Mouse (Mus musculus): Measurements from ENCODE around the gene Tns3. TPM values are rescaled to one million over a fixed set of nuclear protein-coding genes. Genes with fewer than 3 reads are reported as not detected.

The Tns3 gene
- polyA plus RNA-seq, 1 experiment from 2014 or later: 26.0 TPM

- WGBS: 94% methylated on average over 8 of the region's 8 CpGs
- H3K4me2 ChIP-seq (ENCODE audit: low read depth, severe bottlenecking): no peak overlapping the region
Measured at GRCm38 (mm10) chr11:8688907-8689306, 24.6 kb upstream of the Tns3 start.

GRCm38 (mm10) chr11:8686501-8686900 lies 22.2 kb upstream of the Tns3 start:
- H3K27ac ChIP-seq (replicated peaks; ENCODE audit: low read depth, low read length): no peak overlapping the region
- no peak overlapping the region for H3K4me3 ChIP-seq (ENCODE audit: low read depth, low read length)
- no peaks in the 10 kb centered on the region for H3K36me3 ChIP-seq (ENCODE audit: control insufficient read depth, insufficient read depth, low read length)
- H3K4me2 ChIP-seq (ENCODE audit: low read depth, severe bottlenecking): no peak overlapping the region
- no peaks in the 10 kb centered on the region for H3K27me3 ChIP-seq (ENCODE audit: control insufficient read depth, insufficient read depth, low read length)
- DNase-seq (ENCODE audit: low spot score) (no peak), ATAC-seq (ENCODE audit: insufficient number of reproducible peaks, low FRiP score, low TSS enrichment, low read depth) (no peak)
- 79% methylated on average over 3 of the region's 3 CpGs for WGBS
- H3K9me3 ChIP-seq (ENCODE audit: control insufficient read depth, low read length): no peaks in the 10 kb centered on the region
- H3K4me1 ChIP-seq (ENCODE audit: control insufficient read depth, insufficient read depth, low read length): no peaks in the 10 kb centered on the region
- no peak overlapping the region for H3K9ac ChIP-seq (ENCODE audit: low read length)

More at GRCm38 (mm10) chr11:8688907-8689306, 24.6 kb upstream of the Tns3 start:
- DNase-seq (ENCODE audit: low spot score) (no peak), ATAC-seq (ENCODE audit: insufficient number of reproducible peaks, low FRiP score, low TSS enrichment, low read depth) (no peak)
- Histone ChIP-seq H3K9me3 (ENCODE audit: control insufficient read depth, low read length) (no peaks in the 10 kb centered on the region), H3K4me1 (ENCODE audit: control insufficient read depth, insufficient read depth, low read length) (peaks cover 15% of the 10 kb centered on the region), H3K36me3 (ENCODE audit: control insufficient read depth, insufficient read depth, low read length) (no peaks in the 10 kb centered on the region), H3K9ac (ENCODE audit: low read length) (no peak overlapping the region), H3K4me3 (ENCODE audit: low read depth, low read length) (no peak overlapping the region), H3K27me3 (ENCODE audit: control insufficient read depth, insufficient read depth, low read length) (no peaks in the 10 kb centered on the region), H3K27ac (replicated peaks; ENCODE audit: low read depth, low read length) (no peak overlapping the region)

GRCm38 (mm10) chr11:8686061-8686460 lies 21.7 kb upstream of the Tns3 start:
- no peak overlapping the region for H3K27ac ChIP-seq (replicated peaks; ENCODE audit: low read depth, low read length)
- no peaks in the 10 kb centered on the region for H3K9me3 ChIP-seq (ENCODE audit: control insufficient read depth, low read length)
- H3K9ac ChIP-seq (ENCODE audit: low read length): no peak overlapping the region
- H3K27me3 ChIP-seq (ENCODE audit: control insufficient read depth, insufficient read depth, low read length): no peaks in the 10 kb centered on the region
- DNase-seq (ENCODE audit: low spot score): no peak
- 79% methylated on average over 1 of the region's 1 CpGs for WGBS
- H3K4me2 ChIP-seq (ENCODE audit: low read depth, severe bottlenecking): no peak overlapping the region
- no peak for ATAC-seq (ENCODE audit: insufficient number of reproducible peaks, low FRiP score, low TSS enrichment, low read depth)
- no peaks in the 10 kb centered on the region for H3K36me3 ChIP-seq (ENCODE audit: control insufficient read depth, insufficient read depth, low read length)
- no peak overlapping the region for H3K4me3 ChIP-seq (ENCODE audit: low read depth, low read length)
- peaks cover 1% of the 10 kb centered on the region; the same call in 1 of the 2 replicates for H3K4me1 ChIP-seq (ENCODE audit: control insufficient read depth, insufficient read depth, low read length)

- no peak overlapping the region for H3K4me2 ChIP-seq (ENCODE audit: low read depth, severe bottlenecking)
- no peak for ATAC-seq (ENCODE audit: insufficient number of reproducible peaks, low FRiP score, low TSS enrichment, low read depth)
- H3K36me3 ChIP-seq (ENCODE audit: control insufficient read depth, insufficient read depth, low read length): no peaks in the 10 kb centered on the region
- H3K4me3 ChIP-seq (ENCODE audit: low read depth, low read length): no peak overlapping the region
- 36% methylated on average over 3 of the region's 3 CpGs for WGBS
- H3K27me3 ChIP-seq (ENCODE audit: control insufficient read depth, insufficient read depth, low read length): no peaks in the 10 kb centered on the region
- H3K27ac ChIP-seq (replicated peaks; ENCODE audit: low read depth, low read length): no peak overlapping the region
- H3K9ac ChIP-seq (ENCODE audit: low read length): no peak overlapping the region
- no peak for DNase-seq (ENCODE audit: low spot score)
- H3K4me1 ChIP-seq (ENCODE audit: control insufficient read depth, insufficient read depth, low read length): peaks cover 7% of the 10 kb centered on the region; the same call in 1 of the 2 replicates
- no peaks in the 10 kb centered on the region for H3K9me3 ChIP-seq (ENCODE audit: control insufficient read depth, low read length)
Measured at GRCm38 (mm10) chr11:8685195-8685594, 20.9 kb upstream of the Tns3 start.

- no peaks in the 10 kb centered on the region for H3K9me3 ChIP-seq (ENCODE audit: control insufficient read depth, low read length)
- no peak overlapping the region for H3K27ac ChIP-seq (replicated peaks; ENCODE audit: low read depth, low read length)
- 90% methylated on average over 5 of the region's 5 CpGs for WGBS
Measured at GRCm38 (mm10) chr11:8684262-8684661, 19.9 kb upstream of the Tns3 start.

GRCm38 (mm10) chr11:8681356-8681755 lies 17.0 kb upstream of the Tns3 start:
- Histone ChIP-seq H3K36me3 (ENCODE audit: control insufficient read depth, insufficient read depth, low read length) (no peaks in the 10 kb centered on the region), H3K4me3 (ENCODE audit: low read depth, low read length) (no peak overlapping the region), H3K9me3 (ENCODE audit: control insufficient read depth, low read length) (no peaks in the 10 kb centered on the region), H3K4me1 (ENCODE audit: control insufficient read depth, insufficient read depth, low read length) (peaks cover 7% of the 10 kb centered on the region; the same call in 1 of the 2 replicates), H3K9ac (ENCODE audit: low read length) (no peak overlapping the region), H3K27ac (replicated peaks; ENCODE audit: low read depth, low read length) (no peak overlapping the region), H3K4me2 (ENCODE audit: low read depth, severe bottlenecking) (no peak overlapping the region), H3K27me3 (ENCODE audit: control insufficient read depth, insufficient read depth, low read length) (no peaks in the 10 kb centered on the region)
- ATAC-seq (ENCODE audit: insufficient number of reproducible peaks, low FRiP score, low TSS enrichment, low read depth) (no peak), DNase-seq (ENCODE audit: low spot score) (no peak)
- 93% methylated on average over 3 of the region's 3 CpGs for WGBS

More at GRCm38 (mm10) chr11:8684262-8684661, 19.9 kb upstream of the Tns3 start:
- Histone ChIP-seq H3K4me3 (ENCODE audit: low read depth, low read length) (no peak overlapping the region), H3K36me3 (ENCODE audit: control insufficient read depth, insufficient read depth, low read length) (no peaks in the 10 kb centered on the region), H3K4me2 (ENCODE audit: low read depth, severe bottlenecking) (no peak overlapping the region), H3K27me3 (ENCODE audit: control insufficient read depth, insufficient read depth, low read length) (no peaks in the 10 kb centered on the region), H3K4me1 (ENCODE audit: control insufficient read depth, insufficient read depth, low read length) (peaks cover 7% of the 10 kb centered on the region; the same call in 1 of the 2 replicates), H3K9ac (ENCODE audit: low read length) (no peak overlapping the region)
- DNase-seq (ENCODE audit: low spot score): no peak
- no peak for ATAC-seq (ENCODE audit: insufficient number of reproducible peaks, low FRiP score, low TSS enrichment, low read depth)

GRCm38 (mm10) chr11:8680650-8681049 lies 16.3 kb upstream of the Tns3 start:
- 28% methylated on average over 7 of the region's 7 CpGs for whole genome bisulfite sequencing
- Histone ChIP-seq H3K4me2 (ENCODE audit: low read depth, severe bottlenecking) (no peak overlapping the region), H3K4me1 (ENCODE audit: control insufficient read depth, insufficient read depth, low read length) (peaks cover 7% of the 10 kb centered on the region; the same call in 1 of the 2 replicates), H3K4me3 (ENCODE audit: low read depth, low read length) (no peak overlapping the region), H3K27me3 (ENCODE audit: control insufficient read depth, insufficient read depth, low read length) (no peaks in the 10 kb centered on the region), H3K36me3 (ENCODE audit: control insufficient read depth, insufficient read depth, low read length) (no peaks in the 10 kb centered on the region), H3K9ac (ENCODE audit: low read length) (no peak overlapping the region), H3K9me3 (ENCODE audit: control insufficient read depth, low read length) (no peaks in the 10 kb centered on the region), H3K27ac (replicated peaks; ENCODE audit: low read depth, low read length) (no peak overlapping the region)
- ATAC-seq (ENCODE audit: insufficient number of reproducible peaks, low FRiP score, low TSS enrichment, low read depth) (no peak), DNase-seq (ENCODE audit: low spot score) (no peak)

- ATAC-seq (ENCODE audit: insufficient number of reproducible peaks, low FRiP score, low TSS enrichment, low read depth) (no peak), DNase-seq (ENCODE audit: low spot score) (no peak)
- H3K27me3 ChIP-seq (ENCODE audit: control insufficient read depth, insufficient read depth, low read length): no peaks in the 10 kb centered on the region
- no peak overlapping the region for H3K27ac ChIP-seq (replicated peaks; ENCODE audit: low read depth, low read length)
- no peak overlapping the region for H3K4me2 ChIP-seq (ENCODE audit: low read depth, severe bottlenecking)
- H3K4me1 ChIP-seq (ENCODE audit: control insufficient read depth, insufficient read depth, low read length): peaks cover 7% of the 10 kb centered on the region; the same call in 1 of the 2 replicates
- no peak overlapping the region for H3K4me3 ChIP-seq (ENCODE audit: low read depth, low read length)
- 83% methylated on average over 5 of the region's 5 CpGs for WGBS
- H3K9ac ChIP-seq (ENCODE audit: low read length): no peak overlapping the region
- no peaks in the 10 kb centered on the region for H3K9me3 ChIP-seq (ENCODE audit: control insufficient read depth, low read length)
- no peaks in the 10 kb centered on the region for H3K36me3 ChIP-seq (ENCODE audit: control insufficient read depth, insufficient read depth, low read length)
Measured at GRCm38 (mm10) chr11:8679221-8679620, 14.9 kb upstream of the Tns3 start.
